In genomic region chr16:45095561-45096482, GRCm38 (mm10) we compare ENCODE assay signal across 10 mouse cellular contexts. TPM values are rescaled to one million over a fixed set of nuclear protein-coding genes. Genes with fewer than 3 reads are reported as not detected.
DNase-seq lines count a peak whose midpoint lies in the region; ATAC-seq lines count a peak whose summit lies in the region.
"Had no signal": no experiment of that assay in that cellular context is flagged by ENCODE, and none has a peak within 500 bp of the region (broad histone marks: within the 10 kb centered on the region; RNA-seq: fewer than 3 reads in every experiment).

No protein-coding gene starts in this region.

- H3K27me3 ChIP-seq in heart, embryonic 10.5 days (ENCODE audit: insufficient read depth, poor library complexity, severe bottlenecking): no peaks in the 10 kb centered on the region
- no peaks in the 10 kb centered on the region for H3K27me3 ChIP-seq in midbrain, embryonic 15.5 days (replicated peaks)
- H3K27me3 ChIP-seq in midbrain, embryonic 11.5 days (ENCODE audit: control insufficient read depth, insufficient read depth, low read length): no peaks in the 10 kb centered on the region
- H3K27me3 ChIP-seq in intestine, embryonic 16.5 days (replicated peaks; ENCODE audit: control insufficient read depth, insufficient read depth, low read length): no peaks in the 10 kb centered on the region
- no peaks in the 10 kb centered on the region for H3K27me3 ChIP-seq in neural tube, embryonic 15.5 days (replicated peaks)

- H3K9me3 ChIP-seq in heart, embryonic 10.5 days: no peaks in the 10 kb centered on the region
- no peaks in the 10 kb centered on the region for H3K9me3 ChIP-seq in midbrain, embryonic 15.5 days
- no peaks in the 10 kb centered on the region for H3K9me3 ChIP-seq in midbrain, embryonic 11.5 days (ENCODE audit: control insufficient read depth, low read length)
- H3K9me3 ChIP-seq in intestine, embryonic 16.5 days (ENCODE audit: control insufficient read depth, low read length): no peaks in the 10 kb centered on the region
- H3K9me3 ChIP-seq in neural tube, embryonic 15.5 days (replicated peaks): no peaks in the 10 kb centered on the region
- H3K9me3 ChIP-seq: megakaryocyte, embryonic 14.5 days had no signal

- H3K36me3 ChIP-seq in heart, embryonic 10.5 days: peaks cover 10% of the 10 kb centered on the region
- no peaks in the 10 kb centered on the region for H3K36me3 ChIP-seq in midbrain, embryonic 15.5 days (replicated peaks)
- H3K36me3 ChIP-seq in midbrain, embryonic 11.5 days (ENCODE audit: control insufficient read depth, insufficient read depth, low read length): no peaks in the 10 kb centered on the region
- H3K36me3 ChIP-seq in intestine, embryonic 16.5 days (ENCODE audit: control insufficient read depth, insufficient read depth, low read length): no peaks in the 10 kb centered on the region
- no peaks in the 10 kb centered on the region for H3K36me3 ChIP-seq in neural tube, embryonic 15.5 days

- no peak overlapping the region for H3K9ac ChIP-seq in midbrain, embryonic 15.5 days
- H3K9ac ChIP-seq in midbrain, embryonic 11.5 days (ENCODE audit: low read length): no peak overlapping the region
- H3K9ac ChIP-seq in intestine, embryonic 16.5 days (ENCODE audit: low read depth, low read length): no peak overlapping the region
- no peak overlapping the region for H3K9ac ChIP-seq in neural tube, embryonic 15.5 days (replicated peaks)

- ATAC-seq in midbrain, embryonic 15.5 days (replicated peaks): 0 out of 2 replicates have a peak, but pooled peaks have one; percentile 19
- ATAC-seq in midbrain, embryonic 11.5 days (ENCODE audit: low FRiP score): no peak
- ATAC-seq in intestine, embryonic 16.5 days: no peak
- peak; percentile 12; the same call in 1 of the 2 replicates for ATAC-seq in neural tube, embryonic 15.5 days (ENCODE audit: low FRiP score)

- H3K4me2 ChIP-seq in midbrain, embryonic 15.5 days: no peak overlapping the region
- no peak overlapping the region for H3K4me2 ChIP-seq in midbrain, embryonic 11.5 days
- peak overlapping the region; percentile 44 for H3K4me2 ChIP-seq in intestine, embryonic 16.5 days (ENCODE audit: low read depth, low read length)
- peak overlapping the region; percentile 61 for H3K4me2 ChIP-seq in neural tube, embryonic 15.5 days

- 82% methylated on average over 26 of the region's 26 CpGs for WGBS in heart, embryonic 10.5 days
- 89% methylated on average over 26 of the region's 26 CpGs for WGBS in midbrain, embryonic 15.5 days
- 92% methylated on average over 26 of the region's 26 CpGs for WGBS in midbrain, embryonic 11.5 days
- 90% methylated on average over 26 of the region's 26 CpGs for WGBS in intestine, embryonic 16.5 days
- 83% methylated on average over 26 of the region's 26 CpGs for WGBS in neural tube, embryonic 15.5 days

- peaks cover 52% of the 10 kb centered on the region for H3K4me1 ChIP-seq in heart, embryonic 10.5 days
- H3K4me1 ChIP-seq in midbrain, embryonic 15.5 days: peaks cover 7% of the 10 kb centered on the region; the same call in 1 of the 2 replicates
- H3K4me1 ChIP-seq in midbrain, embryonic 11.5 days (ENCODE audit: control insufficient read depth, insufficient read depth, low read length): peaks cover 5% of the 10 kb centered on the region; the same call in 1 of the 2 replicates
- 0 out of 2 replicates have a peak, but pooled peaks cover 2% of the 10 kb centered on the region for H3K4me1 ChIP-seq in intestine, embryonic 16.5 days (ENCODE audit: control insufficient read depth, insufficient read depth, low read length)
- H3K4me1 ChIP-seq in neural tube, embryonic 15.5 days: peaks cover 27% of the 10 kb centered on the region

- peak overlapping the region; percentile 91 for H3K27ac ChIP-seq in heart, embryonic 10.5 days
- H3K27ac ChIP-seq in midbrain, embryonic 15.5 days: no peak overlapping the region
- no peak overlapping the region for H3K27ac ChIP-seq in midbrain, embryonic 11.5 days (ENCODE audit: low read depth, low read length)
- no peak overlapping the region for H3K27ac ChIP-seq in intestine, embryonic 16.5 days (ENCODE audit: low read length)
- no peak overlapping the region for H3K27ac ChIP-seq in neural tube, embryonic 15.5 days (replicated peaks)

- peak overlapping the region; percentile 61 for H3K4me3 ChIP-seq in heart, embryonic 10.5 days
- H3K4me3 ChIP-seq in midbrain, embryonic 15.5 days: no peak overlapping the region
- H3K4me3 ChIP-seq in midbrain, embryonic 11.5 days (ENCODE audit: low read depth, low read length): no peak overlapping the region
- H3K4me3 ChIP-seq in intestine, embryonic 16.5 days (ENCODE audit: low read length): no peak overlapping the region
- H3K4me3 ChIP-seq in neural tube, embryonic 15.5 days (replicated peaks): no peak overlapping the region
- H3K4me3 ChIP-seq: megakaryocyte, embryonic 14.5 days had no signal

- DNase-seq in heart, embryonic 10.5 days (ENCODE audit: low spot score): no peak
- no peak for DNase-seq in heart, adult 9 months (ENCODE audit: low spot score in 2 of 2)
- DNase-seq in midbrain, embryonic 11.5 days (ENCODE audit: low spot score, missing footprints): no peak
- no peak for DNase-seq in embryo, embryonic 11 days
- DNase-seq in layer of hippocampus, adult 8-10 months (ENCODE audit: low spot score in 2 of 2): no peak
- DNase-seq: spleen, adult 18-20 months had no signal

RNA-seq across cellular contexts. Expression of gene Ccdc80, which starts 2.6 kb away (rescaled TPM):
- 66.7 and 78.8 TPM in 2 replicates for polyA plus RNA-seq in heart, embryonic 10.5 days (2016; fragmentation: Nextera tagmentation; extraction: Ambion mirVana)
- polyA plus RNA-seq in midbrain, embryonic 15.5 days (2015; fragmentation: Nextera tagmentation; extraction: Ambion mirVana): 7.0 and 7.8 TPM in 2 replicates
- 27.1 and 27.4 TPM in 2 replicates for polyA plus RNA-seq in midbrain, embryonic 11.5 days (2014; fragmentation: Nextera tagmentation; extraction: Ambion mirVana)
- polyA plus RNA-seq in intestine, embryonic 16.5 days (2015; fragmentation: Nextera tagmentation; extraction: Ambion mirVana): 61.3 and 62.1 TPM in 2 replicates
- 23.3 and 38.8 TPM in 2 replicates for polyA plus RNA-seq in neural tube, embryonic 15.5 days (2015; fragmentation: Nextera tagmentation; extraction: Ambion mirVana)
- total RNA-seq in layer of hippocampus, adult 8-10 months (2022): 1 to 10 TPM; 2.1 to 4.3 (median 3.5) TPM

Comparison
In these comparisons a context has a peak if more than half of its experiments do, and no peak if none do; other contexts are left out.
1. ATAC-seq: peak in midbrain, embryonic 15.5 days (single experiment) and neural tube, embryonic 15.5 days (single experiment); none in midbrain, embryonic 11.5 days (single experiment) and intestine, embryonic 16.5 days (single experiment).
2. H3K4me2 ChIP-seq: peak in intestine, embryonic 16.5 days (single experiment) and neural tube, embryonic 15.5 days (single experiment); none in midbrain, embryonic 15.5 days (single experiment) and midbrain, embryonic 11.5 days (single experiment).